Mouse (Mus musculus) C2C12 (cell line): ENCODE results near the gene Cldn20.

ENCODE experiments used
- CTCF ChIP-seq: IDR thresholded peaks from one replicate; pipeline ENCODE4 v1.5.1; 2011; ENCODE audit not compliant: control insufficient read depth, insufficient read depth, insufficient read length
- MYOD1 ChIP-seq: IDR thresholded peaks from one replicate; pipeline ENCODE4 v1.6.1; 2011; ENCODE audit warnings: low read depth; ENCODE audit not compliant: control insufficient read depth, insufficient read length
- USF1 ChIP-seq: IDR thresholded peaks from one replicate; pipeline ENCODE4 v1.6.1; 2011; ENCODE audit warnings: low read depth, mild to moderate bottlenecking, control low read depth, moderate library complexity

DNA sequence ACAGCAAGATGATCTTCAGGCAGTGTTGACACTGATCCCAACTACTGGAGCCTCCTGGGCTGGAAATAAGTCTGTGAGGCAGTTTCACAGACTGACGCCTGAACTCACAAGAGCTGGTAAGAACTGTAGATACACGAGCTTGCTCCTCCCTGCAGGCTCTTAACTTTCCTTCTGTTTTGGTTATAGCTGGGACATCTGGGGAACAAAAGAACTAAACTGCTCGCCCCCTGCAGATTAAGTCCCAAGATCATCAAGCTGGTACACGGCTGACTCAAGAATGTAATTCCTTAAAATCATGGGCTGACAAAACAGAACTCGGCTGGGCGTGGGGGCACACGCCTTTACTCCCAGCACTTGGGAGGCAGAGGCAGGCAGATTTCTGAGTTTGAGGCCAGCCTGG is 1.8 kb upstream of the Cldn20 start:
- TF ChIP-seq CTCF (no peak), USF1 (no peak), MYOD1 (no peak)
